Mouse (Mus musculus) ES-Bruce4 (cell line): Measurements from ENCODE around the gene Kcnip1. TPM values are rescaled to one million over a fixed set of nuclear protein-coding genes. Genes with fewer than 3 reads are reported as not detected.
A peak's percentile ranks its signal among the peaks of the same experiment; 100 is the strongest.

Experiments used
- H3K27ac ChIP-seq: 2 replicates; pipeline ENCODE4 v1.5.1; 2012; ENCODE audit warnings: low read length, inconsistent platforms; ENCODE audit not compliant: insufficient read depth
- H3K27me3 ChIP-seq: 2 replicates; pipeline ENCODE4 v1.6.1; 2012; ENCODE audit warnings: mild to moderate bottlenecking, low read length, inconsistent platforms; ENCODE audit not compliant: control insufficient read depth, poor library complexity, insufficient read depth, severe bottlenecking
- H3K36me3 ChIP-seq: 2 replicates; pipeline ENCODE4 v1.6.1; 2012; ENCODE audit warnings: inconsistent platforms, mild to moderate bottlenecking, low read length, moderate library complexity; ENCODE audit not compliant: control insufficient read depth, poor library complexity, insufficient read depth, severe bottlenecking
- H3K4me1 ChIP-seq: one replicate; pipeline ENCODE4 v1.8.1; 2011; ENCODE audit warnings: low read length; ENCODE audit not compliant: control insufficient read depth, insufficient read depth
- H3K4me3 ChIP-seq: 2 replicates; pipeline ENCODE4 v1.5.1; 2011; ENCODE audit warnings: low read depth, mild to moderate bottlenecking, low read length
- H3K9ac ChIP-seq: 2 replicates; pipeline ENCODE4 v1.6.1; 2012; ENCODE audit warnings: low read depth, mild to moderate bottlenecking, inconsistent platforms; ENCODE audit not compliant: poor library complexity, severe bottlenecking
- H3K9me3 ChIP-seq: replicated peaks from 2 replicates; pipeline ENCODE4 v1.6.1; 2012; ENCODE audit warnings: mild to moderate bottlenecking, low read length, inconsistent platforms; ENCODE audit not compliant: control insufficient read depth, poor library complexity, insufficient read depth, severe bottlenecking
- CTCF ChIP-seq: IDR thresholded peaks from one replicate; pipeline ENCODE4 v1.8.1; 2011; ENCODE audit warnings: low read depth, low read length
- EP300 ChIP-seq: IDR thresholded peaks from 2 replicates; pipeline ENCODE4 v1.6.1; 2011; ENCODE audit warnings: low read depth, low read length; ENCODE audit not compliant: insufficient read depth
- POLR2A ChIP-seq: IDR thresholded peaks from one replicate; pipeline ENCODE4 v1.8.1; 2011; ENCODE audit warnings: low read length; ENCODE audit not compliant: insufficient read depth
- polyA plus RNA-seq: library from polyadenylated mRNA; stranded (reverse); fragments of >200 nt; gene quantifications from 2 replicates; pipeline ENCODE4 v1.2.4, GENCODE M21; 2011; ENCODE audit warnings: low read depth; ENCODE audit not compliant: missing spikeins, insufficient read depth, insufficient read length

Gene Kcnip1
- polyA plus RNA-seq, 1 experiment, result not detected

- Histone ChIP-seq H3K4me1 (no peaks in the 10 kb centered on the region), H3K27me3 (no peaks in the 10 kb centered on the region), H3K36me3 (no peaks in the 10 kb centered on the region), H3K9ac (no peak overlapping the region), H3K27ac (no peak overlapping the region), H3K9me3 (no peaks in the 10 kb centered on the region), H3K4me3 (no peak overlapping the region)
- TF ChIP-seq EP300 (no peak), POLR2A (no peak), CTCF (no peak)
Observed at GRCm38 (mm10) chr11:33752431-33752873, 240.5 kb downstream of the Kcnip1 start.

- H3K36me3 ChIP-seq, result no peaks in the 10 kb centered on the region
- no peak for TF ChIP-seq EP300
- TF ChIP-seq CTCF, result no peak
- TF ChIP-seq POLR2A, result no peak
- no peaks in the 10 kb centered on the region for H3K9me3 ChIP-seq
- no peak overlapping the region for H3K4me3 ChIP-seq
- H3K27me3 ChIP-seq, result no peaks in the 10 kb centered on the region
- no peak overlapping the region for H3K9ac ChIP-seq
- H3K27ac ChIP-seq, result no peak overlapping the region
- no peaks in the 10 kb centered on the region for H3K4me1 ChIP-seq
Observed at GRCm38 (mm10) chr11:33751503-33751902, 241.4 kb downstream of the Kcnip1 start.

- no peak overlapping the region for H3K4me3 ChIP-seq
- TF ChIP-seq EP300, result no peak
- peak; percentile 66 for TF ChIP-seq CTCF
- no peaks in the 10 kb centered on the region for H3K27me3 ChIP-seq
- no peaks in the 10 kb centered on the region for H3K36me3 ChIP-seq
- no peaks in the 10 kb centered on the region for H3K9me3 ChIP-seq
- H3K27ac ChIP-seq, result no peak overlapping the region
- no peaks in the 10 kb centered on the region for H3K4me1 ChIP-seq
- no peak overlapping the region for H3K9ac ChIP-seq
Observed at GRCm38 (mm10) chr11:33749979-33750378, 243.0 kb downstream of the Kcnip1 start.

GRCm38 (mm10) chr11:33749408-33749807 is 243.5 kb downstream of the Kcnip1 start:
- TF ChIP-seq EP300, result no peak
- peak; percentile 40 for TF ChIP-seq CTCF
- no peak overlapping the region for H3K9ac ChIP-seq
- no peaks in the 10 kb centered on the region for H3K4me1 ChIP-seq
- no peaks in the 10 kb centered on the region for H3K9me3 ChIP-seq
- H3K27me3 ChIP-seq, result no peaks in the 10 kb centered on the region
- no peak overlapping the region for H3K27ac ChIP-seq
- H3K36me3 ChIP-seq, result no peaks in the 10 kb centered on the region
- H3K4me3 ChIP-seq, result no peak overlapping the region

- H3K27ac ChIP-seq, result no peak overlapping the region
Observed at GRCm38 (mm10) chr11:33748754-33749153, 244.2 kb downstream of the Kcnip1 start.

GRCm38 (mm10) chr11:33747402-33747955 is 245.5 kb downstream of the Kcnip1 start:
- Histone ChIP-seq H3K27me3 (no peaks in the 10 kb centered on the region), H3K27ac (no peak overlapping the region), H3K4me3 (no peak overlapping the region), H3K9me3 (no peaks in the 10 kb centered on the region), H3K4me1 (no peaks in the 10 kb centered on the region), H3K9ac (no peak overlapping the region), H3K36me3 (no peaks in the 10 kb centered on the region)
- TF ChIP-seq POLR2A (no peak), CTCF (no peak), EP300 (no peak)

More at GRCm38 (mm10) chr11:33748754-33749153, 244.2 kb downstream of the Kcnip1 start:
- no peaks in the 10 kb centered on the region for H3K4me1 ChIP-seq
- H3K9ac ChIP-seq, result no peak overlapping the region
- no peaks in the 10 kb centered on the region for H3K9me3 ChIP-seq
- TF ChIP-seq CTCF (no peak), POLR2A (no peak), EP300 (no peak)
- no peak overlapping the region for H3K4me3 ChIP-seq
- no peaks in the 10 kb centered on the region for H3K27me3 ChIP-seq
- H3K36me3 ChIP-seq, result no peaks in the 10 kb centered on the region
